Mouse (Mus musculus): ENCODE measurements around the gene Rabgef1.

Gene Rabgef1

GRCm38 (mm10) chr5:130205441-130206023 lies 33.9 kb downstream of the Rabgef1 start:
- Histone ChIP-seq H3K4me3 (replicated peaks; ENCODE audit: low read length) (no peak overlapping the region), H3K27me3 (ENCODE audit: insufficient read depth, low read length) (no peaks in the 10 kb centered on the region), H3K9me3 (ENCODE audit: low read length) (no peaks in the 10 kb centered on the region), H3K36me3 (ENCODE audit: insufficient read depth, low read length) (peaks cover 71% of the 10 kb centered on the region), H3K4me1 (replicated peaks; ENCODE audit: low read depth, low read length) (peaks cover 8% of the 10 kb centered on the region)
- TF ChIP-seq POU5F1 (IDR thresholded peaks at IDR 0.05; ENCODE audit: borderline replicate concordance, low read length) (no peak), NANOG (IDR thresholded peaks at IDR 0.05; ENCODE audit: borderline replicate concordance, low read length) (no peak), CTCF (conservative IDR thresholded peaks at IDR 0.05; ENCODE audit: low read length) (no peak)

DNA sequence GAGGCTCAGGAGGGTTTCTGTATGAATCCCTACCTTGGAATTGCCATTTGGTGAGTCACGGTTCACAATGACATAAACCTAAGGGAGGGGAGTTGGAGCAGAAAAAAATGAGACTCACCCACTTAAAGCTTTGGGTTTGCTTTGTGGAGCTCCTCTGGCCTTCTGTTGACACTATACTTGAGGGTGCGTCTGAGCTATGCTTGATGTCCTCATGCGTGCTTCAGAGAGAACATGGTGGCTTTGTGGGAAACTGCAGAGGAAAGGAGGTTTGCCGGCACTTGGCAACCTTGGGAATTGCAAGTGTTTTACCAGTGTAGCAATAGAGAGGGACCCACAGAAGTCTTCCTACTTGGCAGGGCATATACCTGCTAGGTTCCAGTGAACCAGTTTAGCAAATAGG lies 35.7 kb downstream of the Rabgef1 start:
- Histone ChIP-seq H3K9me3 (ENCODE audit: low read length) (no peaks in the 10 kb centered on the region), H3K4me3 (replicated peaks; ENCODE audit: low read length) (no peak overlapping the region), H3K4me1 (replicated peaks; ENCODE audit: low read depth, low read length) (peaks cover 24% of the 10 kb centered on the region), H3K27me3 (ENCODE audit: insufficient read depth, low read length) (no peaks in the 10 kb centered on the region), H3K36me3 (ENCODE audit: insufficient read depth, low read length) (peaks cover 74% of the 10 kb centered on the region)
- TF ChIP-seq NANOG (IDR thresholded peaks at IDR 0.05; ENCODE audit: borderline replicate concordance, low read length) (no peak), CTCF (conservative IDR thresholded peaks at IDR 0.05; ENCODE audit: low read length) (no peak), POU5F1 (IDR thresholded peaks at IDR 0.05; ENCODE audit: borderline replicate concordance, low read length) (no peak)

GRCm38 (mm10) chr5:130212956-130213355 lies 41.4 kb downstream of the Rabgef1 start:
- H3K27me3 ChIP-seq (ENCODE audit: insufficient read depth, low read length) = no peaks in the 10 kb centered on the region
- H3K9me3 ChIP-seq (ENCODE audit: low read length) = no peaks in the 10 kb centered on the region
- no peak overlapping the region for H3K4me3 ChIP-seq (replicated peaks; ENCODE audit: low read length)
- TF ChIP-seq CTCF (conservative IDR thresholded peaks at IDR 0.05; ENCODE audit: low read length) (no peak), NANOG (IDR thresholded peaks at IDR 0.05; ENCODE audit: borderline replicate concordance, low read length) (no peak), POU5F1 (IDR thresholded peaks at IDR 0.05; ENCODE audit: borderline replicate concordance, low read length) (no peak)
- H3K4me1 ChIP-seq (replicated peaks; ENCODE audit: low read depth, low read length) = peaks cover 40% of the 10 kb centered on the region
- peaks cover 66% of the 10 kb centered on the region for H3K36me3 ChIP-seq (ENCODE audit: insufficient read depth, low read length)

DNA sequence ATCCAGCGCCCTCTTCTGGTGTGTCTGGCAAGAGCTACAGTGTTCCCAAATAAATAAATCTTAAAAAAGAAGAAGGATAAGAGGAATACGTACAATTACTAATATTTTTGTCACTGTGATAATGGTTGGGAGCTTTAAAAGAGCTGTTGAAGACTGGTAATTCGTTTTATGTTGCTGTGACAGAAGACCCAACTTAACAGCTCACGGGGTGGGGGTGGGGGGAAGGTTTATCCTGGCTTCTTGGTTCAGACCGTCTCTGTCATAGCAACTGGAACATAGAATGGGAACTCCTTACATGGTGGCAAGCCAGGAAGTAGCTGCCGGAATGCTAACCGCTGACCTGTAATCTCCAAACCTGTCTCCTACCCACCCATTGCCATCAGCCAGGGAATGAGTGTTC lies 45.2 kb downstream of the Rabgef1 start, which contains the start of gene Tmem248:
Gene Tmem248 (plus strand): TSS at position 301 of the 400 bp plus-strand sequence.
- TF ChIP-seq CTCF (conservative IDR thresholded peaks at IDR 0.05; ENCODE audit: low read length) (peak; percentile 30), POU5F1 (IDR thresholded peaks at IDR 0.05; ENCODE audit: borderline replicate concordance, low read length) (no peak), NANOG (IDR thresholded peaks at IDR 0.05; ENCODE audit: borderline replicate concordance, low read length) (no peak)
- Histone ChIP-seq H3K4me1 (replicated peaks; ENCODE audit: low read depth, low read length) (peaks cover 56% of the 10 kb centered on the region), H3K36me3 (ENCODE audit: insufficient read depth, low read length) (peaks cover 30% of the 10 kb centered on the region), H3K4me3 (replicated peaks; ENCODE audit: low read length) (no peak within 1 kb of the TSS), H3K27me3 (ENCODE audit: insufficient read depth, low read length) (no peaks in the 10 kb centered on the region), H3K9me3 (ENCODE audit: low read length) (no peaks in the 10 kb centered on the region)

DNA sequence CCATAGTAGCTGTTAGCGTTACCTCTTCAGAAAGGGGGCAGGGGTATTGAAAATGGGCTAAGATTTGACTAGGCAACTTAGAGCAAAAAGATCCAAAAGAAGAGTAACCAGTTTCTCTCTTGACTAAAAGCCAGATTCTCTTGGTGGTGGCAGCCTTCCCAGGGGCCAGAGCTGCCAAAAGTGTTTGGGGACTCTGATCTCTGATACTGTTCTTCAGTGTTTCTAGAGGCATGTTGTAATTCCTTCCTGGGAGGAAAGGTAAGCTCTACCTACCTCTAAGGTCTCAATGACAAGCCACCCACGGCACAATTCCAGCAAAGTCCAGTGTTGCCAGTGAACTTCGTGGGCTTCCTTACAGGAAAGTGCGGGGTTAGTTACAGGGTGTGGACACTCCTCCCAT lies 45.8 kb downstream of the Rabgef1 start:
- Histone ChIP-seq H3K36me3 (ENCODE audit: insufficient read depth, low read length) (peaks cover 25% of the 10 kb centered on the region), H3K27me3 (ENCODE audit: insufficient read depth, low read length) (no peaks in the 10 kb centered on the region), H3K4me1 (replicated peaks; ENCODE audit: low read depth, low read length) (peaks cover 53% of the 10 kb centered on the region), H3K4me3 (replicated peaks; ENCODE audit: low read length) (no peak overlapping the region), H3K9me3 (ENCODE audit: low read length) (no peaks in the 10 kb centered on the region)
- TF ChIP-seq NANOG (IDR thresholded peaks at IDR 0.05; ENCODE audit: borderline replicate concordance, low read length) = no peak
- TF ChIP-seq POU5F1 (IDR thresholded peaks at IDR 0.05; ENCODE audit: borderline replicate concordance, low read length) = no peak
- TF ChIP-seq CTCF (conservative IDR thresholded peaks at IDR 0.05; ENCODE audit: low read length) = no peak

GRCm38 (mm10) chr5:130218336-130218735 lies 46.7 kb downstream of the Rabgef1 start:
- H3K27me3 ChIP-seq (ENCODE audit: insufficient read depth, low read length) = no peaks in the 10 kb centered on the region
- peaks cover 16% of the 10 kb centered on the region for H3K36me3 ChIP-seq (ENCODE audit: insufficient read depth, low read length)
- TF ChIP-seq CTCF (conservative IDR thresholded peaks at IDR 0.05; ENCODE audit: low read length) (no peak), POU5F1 (IDR thresholded peaks at IDR 0.05; ENCODE audit: borderline replicate concordance, low read length) (no peak), NANOG (IDR thresholded peaks at IDR 0.05; ENCODE audit: borderline replicate concordance, low read length) (no peak)
- no peaks in the 10 kb centered on the region for H3K9me3 ChIP-seq (ENCODE audit: low read length)
- 0 out of 2 replicates have a peak overlapping the region, but pooled peaks have one; percentile 10 for H3K4me3 ChIP-seq (replicated peaks; ENCODE audit: low read length)
- H3K4me1 ChIP-seq (replicated peaks; ENCODE audit: low read depth, low read length) = peaks cover 51% of the 10 kb centered on the region

DNA sequence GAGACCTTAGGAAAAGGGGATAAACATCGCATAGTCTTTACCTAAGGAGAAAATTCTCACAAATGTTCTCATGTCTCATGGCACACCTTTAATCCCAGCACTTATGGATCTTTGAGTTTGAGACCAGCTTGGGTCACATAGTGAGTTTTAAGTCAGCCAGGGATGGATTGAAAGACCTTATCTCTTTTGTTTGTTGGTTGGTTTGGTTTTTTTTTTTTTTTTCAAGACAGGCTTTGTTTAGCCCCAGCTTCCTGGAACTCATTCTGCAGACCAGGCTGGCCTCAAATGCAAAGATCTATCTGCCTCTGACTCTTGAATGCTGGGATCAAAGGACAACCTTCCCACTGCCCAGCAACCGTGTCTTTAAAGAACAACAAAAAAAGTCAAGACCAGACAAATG lies 49.7 kb downstream of the Rabgef1 start:
- TF ChIP-seq POU5F1 (IDR thresholded peaks at IDR 0.05; ENCODE audit: borderline replicate concordance, low read length) = no peak
- Histone ChIP-seq H3K27me3 (ENCODE audit: insufficient read depth, low read length) (no peaks in the 10 kb centered on the region), H3K4me3 (replicated peaks; ENCODE audit: low read length) (peak overlapping the region; percentile 99), H3K36me3 (ENCODE audit: insufficient read depth, low read length) (peaks cover 25% of the 10 kb centered on the region), H3K4me1 (replicated peaks; ENCODE audit: low read depth, low read length) (peaks cover 77% of the 10 kb centered on the region), H3K9me3 (ENCODE audit: low read length) (no peaks in the 10 kb centered on the region)

- H3K4me1 ChIP-seq (replicated peaks; ENCODE audit: low read depth, low read length) = peaks cover 79% of the 10 kb centered on the region
Measured at GRCm38 (mm10) chr5:130221760-130222145, 50.2 kb downstream of the Rabgef1 start.

More at GRCm38 (mm10) chr5:130221760-130222145, 50.2 kb downstream of the Rabgef1 start:
- TF ChIP-seq POU5F1 (IDR thresholded peaks at IDR 0.05; ENCODE audit: borderline replicate concordance, low read length) = no peak
- no peak for TF ChIP-seq CTCF (conservative IDR thresholded peaks at IDR 0.05; ENCODE audit: low read length)
- TF ChIP-seq NANOG (IDR thresholded peaks at IDR 0.05; ENCODE audit: borderline replicate concordance, low read length) = no peak
- no peaks in the 10 kb centered on the region for H3K27me3 ChIP-seq (ENCODE audit: insufficient read depth, low read length)
- H3K36me3 ChIP-seq (ENCODE audit: insufficient read depth, low read length) = peaks cover 29% of the 10 kb centered on the region
- H3K9me3 ChIP-seq (ENCODE audit: low read length) = no peaks in the 10 kb centered on the region
- peak overlapping the region; percentile 99 for H3K4me3 ChIP-seq (replicated peaks; ENCODE audit: low read length)
